Mouse (Mus musculus) adrenal gland, postnatal 10 days (tissue): ENCODE measurements around the gene LTO1. TPM values are rescaled to one million over a fixed set of nuclear protein-coding genes. Genes with fewer than 3 reads are reported as not detected.

ENCODE experiments used
- DNase-seq: peaks from one replicate; pipeline ENCODE4 v3.0.0; 2021; ENCODE audit warnings: mixed read lengths
- total RNA-seq, 2 experiments: library from RNA; stranded (reverse); gene quantifications; 2 replicates each; pipeline ENCODE4 v1.2.3; 2021

Gene LTO1
- total RNA-seq, 2 experiments from 2014 or later, result 25.6 to 26.2 TPM

DNA sequence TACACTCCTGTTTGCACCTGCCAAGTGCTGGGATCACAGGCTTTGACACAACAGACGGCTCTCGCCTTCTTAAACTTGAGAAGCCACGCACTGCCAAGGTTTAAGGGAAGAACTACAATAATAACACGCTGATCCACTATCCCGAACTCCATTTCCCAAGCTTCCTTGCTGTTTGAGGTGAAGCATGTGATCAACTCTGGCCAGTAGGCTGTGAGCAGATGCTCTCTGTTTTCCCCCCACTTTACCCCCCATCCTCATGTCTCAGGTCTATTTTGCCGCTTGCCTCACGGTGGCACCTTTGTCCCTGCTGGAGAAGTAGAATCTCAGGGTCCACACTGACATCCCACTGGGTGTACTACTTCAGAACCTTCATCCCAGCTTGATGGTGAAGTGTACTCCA lies 6.2 kb upstream of the LTO1 start:
- DNase-seq, result no peak

DNA sequence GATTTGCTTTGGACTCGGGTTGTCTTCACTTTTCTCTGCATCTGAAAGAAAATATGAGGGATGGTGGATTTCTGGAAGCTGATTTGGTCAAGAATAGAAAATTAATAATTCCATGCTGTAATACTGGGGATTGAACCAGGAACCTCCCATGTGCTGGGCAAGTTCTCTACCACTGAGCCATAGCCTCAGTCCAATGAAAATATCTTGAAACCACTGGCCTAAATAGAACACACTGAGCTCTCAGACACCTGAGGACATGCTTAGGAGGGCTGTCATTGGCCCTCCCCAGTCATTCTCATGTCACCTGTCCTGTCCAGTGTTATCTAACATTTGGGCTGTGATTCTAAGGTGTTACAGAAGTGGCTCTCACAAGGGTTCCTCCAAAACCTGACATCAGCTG lies 3.8 kb upstream of the LTO1 start:
- DNase-seq, result no peak

DNA sequence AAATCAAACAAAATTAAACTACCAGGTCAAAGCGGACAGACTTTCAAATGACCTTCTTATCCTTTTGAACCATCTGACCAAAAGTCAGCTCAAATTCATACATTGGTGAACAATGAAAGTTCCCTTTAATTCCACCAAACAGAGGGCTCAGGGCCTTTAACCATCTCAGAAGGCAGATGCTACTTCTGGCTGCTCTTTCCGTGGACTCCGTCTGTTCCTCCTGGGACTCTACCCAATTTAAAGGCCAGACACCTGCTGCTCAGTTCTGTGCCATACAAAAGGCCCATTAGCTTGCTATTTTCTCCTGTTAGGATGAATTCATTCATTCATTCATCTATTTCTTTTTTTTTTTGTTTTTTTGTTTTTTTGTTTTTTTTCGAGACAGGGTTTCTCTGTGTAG lies 2.0 kb upstream of the LTO1 start:
- no peak for DNase-seq

DNA sequence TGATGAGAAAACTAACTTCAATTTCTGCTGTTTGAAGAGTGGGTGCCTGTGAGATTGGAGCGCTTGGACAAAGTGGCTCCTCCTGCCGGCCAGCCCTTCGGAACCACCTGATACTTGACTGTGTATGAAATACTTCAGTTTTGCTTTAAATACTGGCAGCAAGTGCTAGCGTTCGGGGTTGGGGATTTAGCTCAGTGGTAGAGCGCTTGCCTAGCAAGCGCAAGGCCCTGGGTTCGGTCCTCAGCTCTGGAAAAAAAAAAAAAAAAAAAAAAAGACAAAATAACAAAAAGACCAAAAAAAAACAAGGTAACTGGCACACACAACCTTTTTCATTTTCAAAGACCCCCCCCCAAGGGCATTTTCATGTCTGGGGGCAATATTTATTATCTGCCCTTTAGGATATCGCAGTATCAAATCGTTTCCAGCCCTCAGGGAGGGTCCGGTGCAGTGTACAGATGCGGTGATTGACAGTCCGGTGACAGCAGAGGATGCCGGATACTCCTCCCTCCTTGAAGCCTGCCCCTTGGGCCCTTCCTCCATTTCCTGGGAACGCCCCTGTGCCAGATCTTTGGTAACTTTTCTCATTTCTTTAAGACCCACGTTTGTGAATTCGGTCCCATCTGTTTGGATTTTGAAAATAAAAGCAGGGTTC lies 478 bp upstream of the LTO1 start:
- no peak for DNase-seq

DNA sequence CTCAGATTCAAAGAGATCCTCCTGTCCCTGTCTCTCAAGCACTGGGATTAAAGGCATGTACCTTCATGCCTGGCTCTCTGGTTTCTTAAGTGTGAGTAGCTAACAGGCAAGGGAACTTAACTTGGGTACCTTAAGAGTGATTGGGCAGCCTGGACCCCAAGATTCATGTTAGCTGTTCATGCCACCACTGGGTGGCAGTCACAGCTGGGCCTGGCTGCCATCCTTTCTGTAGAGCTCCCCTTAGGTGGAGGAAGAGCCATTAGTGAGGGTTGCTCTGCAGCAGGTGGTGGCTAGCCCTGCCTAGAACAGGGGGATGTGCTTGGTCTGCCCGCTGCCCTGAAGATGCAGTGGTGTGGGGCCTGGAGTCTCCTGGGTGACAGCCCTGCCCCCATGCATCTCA lies 3.9 kb downstream of the LTO1 start:
- no peak for DNase-seq

DNA sequence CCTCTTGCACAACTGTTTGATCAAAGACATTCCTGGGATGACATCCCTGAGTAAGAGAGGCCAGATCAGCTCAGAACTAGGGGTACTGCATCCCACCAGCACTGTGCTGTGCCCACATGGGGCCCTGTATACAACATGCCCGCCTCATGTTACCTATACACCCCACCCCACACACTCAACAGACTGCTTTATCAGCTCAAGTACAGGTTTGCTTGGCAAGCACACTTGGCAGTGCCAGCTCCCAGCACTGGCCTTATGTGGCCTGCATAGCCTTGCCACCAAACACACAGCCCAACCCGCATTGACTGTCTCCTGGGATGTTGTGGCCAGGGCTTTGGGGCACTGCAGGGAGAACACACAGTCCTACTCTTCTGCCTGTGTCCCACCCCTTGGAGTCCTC lies 12.7 kb downstream of the LTO1 start:
- DNase-seq, result peak; percentile 63

DNA sequence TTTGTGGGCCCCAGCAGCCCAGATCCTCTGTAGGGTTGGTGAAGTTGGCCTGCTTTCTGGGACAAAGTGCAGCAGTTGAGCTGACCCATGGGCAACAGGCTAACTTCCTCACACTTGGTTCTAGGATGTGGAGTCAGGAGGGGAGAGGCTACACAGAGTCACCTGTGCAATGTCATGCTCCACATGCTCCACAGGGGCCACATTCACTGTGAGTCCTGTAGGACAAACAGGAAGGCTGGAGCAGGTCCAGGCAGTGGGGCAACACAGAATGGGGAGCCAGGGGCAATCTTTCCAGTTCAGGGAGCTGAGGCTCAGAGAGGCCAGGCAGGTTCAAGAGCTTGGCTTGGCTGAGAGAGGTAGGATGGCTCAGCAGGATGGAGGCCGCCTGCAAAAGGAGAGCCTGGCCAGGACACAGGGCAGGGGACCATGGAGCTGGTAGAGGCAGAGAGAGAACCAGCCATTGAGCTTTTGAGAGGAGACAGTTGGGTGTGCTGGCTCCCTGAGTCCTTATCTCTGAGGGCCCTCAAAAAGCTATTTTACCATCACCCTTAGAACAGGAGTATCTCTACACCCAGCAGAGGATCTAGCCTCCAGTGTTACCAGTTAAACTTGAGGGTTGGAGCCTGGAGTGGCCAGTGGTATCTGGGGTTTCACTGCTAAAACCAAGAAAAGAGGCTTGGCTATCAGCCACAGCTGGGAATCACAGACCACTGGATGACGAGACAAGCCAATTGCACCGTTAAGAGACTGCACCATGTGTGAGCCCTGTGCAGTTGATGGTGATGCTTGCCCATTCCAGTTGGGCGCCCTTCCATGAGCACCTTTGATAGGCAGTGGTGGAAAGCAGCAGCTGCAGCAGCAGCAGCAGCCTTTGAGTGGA lies 13.3 kb downstream of the LTO1 start:
- DNase-seq, result peak; percentile 63

DNA sequence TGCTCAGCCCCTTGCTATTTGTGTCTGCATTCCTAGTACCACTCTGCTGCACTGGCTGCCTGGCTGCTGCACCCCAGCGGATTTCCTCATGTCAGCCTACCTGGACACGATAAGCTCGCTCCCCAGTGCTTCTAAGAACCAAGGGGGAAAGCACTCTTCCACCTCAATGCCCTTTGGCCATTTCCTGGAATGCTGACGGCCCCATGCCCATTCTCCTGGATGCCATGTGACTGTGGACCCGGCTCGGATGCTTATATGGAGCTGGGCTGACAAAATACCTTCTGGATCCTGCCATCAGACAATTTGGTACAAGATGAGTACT lies 13.9 kb downstream of the LTO1 start:
- no peak for DNase-seq

DNA sequence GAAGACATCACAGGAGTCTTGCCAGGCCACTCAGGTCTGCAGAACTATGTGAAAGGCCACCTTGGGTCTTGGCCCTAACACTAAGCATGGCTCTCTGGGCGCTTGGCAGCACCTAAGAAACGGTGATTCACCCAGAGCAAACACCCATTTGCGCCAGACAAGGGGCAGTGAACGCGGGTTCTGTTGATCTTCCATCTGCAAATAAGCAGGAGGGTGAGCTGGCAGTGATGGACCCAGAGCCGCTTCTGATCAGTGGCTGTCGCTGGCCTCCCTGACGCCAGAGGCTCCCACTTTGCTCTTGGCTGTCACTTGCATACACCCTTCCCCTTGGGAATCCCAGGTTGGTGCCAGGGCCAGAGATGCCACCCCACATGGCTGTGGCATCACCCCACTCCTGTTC lies 14.6 kb downstream of the LTO1 start:
- DNase-seq, result peak; percentile 38

DNA sequence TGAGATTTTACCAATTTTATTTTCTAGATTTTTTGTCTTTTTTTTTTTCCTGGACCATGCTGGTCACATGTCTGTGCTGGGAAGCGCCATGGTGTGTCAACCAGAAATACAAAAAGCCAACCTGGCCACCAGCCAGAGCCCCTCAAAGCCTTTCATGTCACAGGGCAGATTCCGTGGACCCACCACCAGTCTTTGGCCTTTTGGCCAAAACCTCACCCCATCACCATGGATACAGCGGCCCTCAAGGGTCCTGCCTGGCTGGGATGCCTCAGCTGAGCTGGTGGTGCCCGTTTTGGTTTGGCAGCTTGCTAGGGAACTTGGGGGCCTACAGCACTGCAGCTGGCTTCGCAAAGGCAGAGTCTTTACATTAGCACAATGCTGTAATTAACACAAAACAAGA lies 15.0 kb downstream of the LTO1 start:
- DNase-seq, result no peak

DNA sequence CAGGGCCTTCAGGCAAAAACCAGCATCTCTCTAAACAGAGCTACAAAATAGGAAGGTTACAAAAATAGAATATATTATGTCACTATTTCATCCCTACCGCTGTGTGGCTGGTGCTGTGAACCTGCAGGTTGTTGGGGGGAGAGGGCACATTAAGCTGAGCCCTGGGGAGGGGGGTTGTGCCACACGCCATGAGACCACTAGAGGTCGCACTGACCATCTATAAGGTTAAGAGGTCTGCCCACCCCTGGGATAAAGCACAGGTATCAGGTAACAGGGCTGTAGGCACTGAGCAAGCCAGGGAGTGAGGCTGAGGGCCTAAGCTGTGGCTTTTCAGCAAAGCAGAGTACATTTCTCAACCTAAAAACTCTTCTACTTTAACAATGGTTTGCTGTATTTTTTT lies 16.9 kb downstream of the LTO1 start:
- DNase-seq, result no peak

DNA sequence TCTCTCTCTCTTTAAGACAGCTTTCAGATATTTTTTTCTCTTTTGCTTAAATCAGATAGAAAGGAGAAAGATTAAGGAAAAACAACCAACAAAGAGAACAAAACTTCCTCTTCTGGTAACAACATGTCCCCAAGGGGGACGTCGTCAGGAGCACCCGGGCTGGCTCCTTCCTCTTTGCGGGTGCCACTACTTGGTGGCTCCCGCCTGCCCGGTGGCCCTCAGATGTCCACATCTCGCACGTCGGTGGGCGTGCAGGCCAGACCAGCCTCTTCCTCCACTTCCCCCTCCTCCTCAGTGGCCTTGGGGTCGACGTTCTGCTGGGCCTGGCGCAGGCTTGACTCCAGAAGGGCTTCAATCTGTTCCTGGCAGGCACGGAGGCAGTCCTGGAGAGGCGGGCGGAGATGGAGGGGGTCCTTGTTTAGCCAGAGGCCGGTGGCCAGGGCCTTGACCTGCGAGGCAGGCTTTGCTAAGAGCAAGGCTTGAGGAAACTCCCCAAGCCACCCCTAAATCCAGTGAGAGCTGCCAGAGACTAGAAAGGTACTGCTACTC lies 17.6 kb downstream of the LTO1 start:
- DNase-seq, result no peak

DNA sequence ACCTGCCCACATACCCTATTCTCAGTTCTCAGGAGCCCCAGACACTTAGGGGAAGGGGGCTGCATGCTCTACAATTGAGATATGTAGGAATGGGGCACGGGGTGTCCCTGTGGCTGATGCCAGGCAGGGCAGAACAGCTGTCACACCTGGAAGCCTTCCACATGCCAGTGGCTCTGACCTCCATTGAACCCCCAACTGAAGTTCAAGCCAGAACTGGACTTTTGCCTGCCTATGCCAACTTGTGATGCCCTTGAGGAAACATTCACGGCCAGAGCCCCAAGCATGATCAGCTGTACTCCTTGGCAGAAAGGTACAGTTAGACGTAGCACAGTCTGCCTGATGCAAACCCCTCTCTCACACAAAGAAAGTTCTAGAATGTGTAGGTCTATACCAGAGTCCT lies 18.4 kb downstream of the LTO1 start:
- peak; percentile 72 for DNase-seq

DNA sequence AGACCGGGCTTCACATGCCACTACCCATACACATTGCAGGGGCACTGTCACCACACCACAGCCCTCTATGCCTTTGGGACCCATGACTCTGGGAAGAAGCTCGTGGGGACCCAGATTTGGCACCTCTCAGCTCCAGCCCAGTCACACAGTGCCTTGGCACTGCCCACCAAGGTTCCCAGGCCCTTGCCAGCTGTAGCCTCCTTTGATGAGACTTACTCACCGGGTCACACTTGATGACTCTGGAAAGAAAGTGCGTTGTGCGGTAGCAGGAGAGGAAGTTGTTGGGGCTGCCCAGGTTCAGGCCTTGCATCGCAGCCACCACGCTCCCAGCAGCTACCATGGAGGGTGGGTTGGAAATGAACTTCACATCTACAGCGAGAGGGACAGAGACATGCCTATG lies 18.9 kb downstream of the LTO1 start:
- DNase-seq, result peak; percentile 74

DNA sequence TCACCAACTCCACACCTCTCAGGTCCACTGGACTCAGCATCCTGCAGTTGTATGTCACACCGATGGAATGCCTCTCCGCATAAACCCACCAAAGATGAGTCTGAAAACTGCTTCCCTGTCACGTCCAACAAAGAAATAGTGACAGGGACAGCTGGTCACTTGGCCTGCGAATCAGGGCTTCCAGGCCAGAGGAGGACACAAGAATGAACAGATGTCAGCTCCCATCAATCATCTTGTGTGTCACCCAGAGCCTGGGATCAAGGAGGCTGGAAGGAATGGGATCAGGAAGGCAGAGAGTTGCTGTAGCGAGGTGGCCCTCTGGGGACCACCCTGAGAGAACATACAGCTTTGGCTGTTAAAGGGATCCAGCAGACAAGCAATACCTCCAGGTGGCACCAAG lies 20.0 kb downstream of the LTO1 start:
- DNase-seq, result no peak

DNA sequence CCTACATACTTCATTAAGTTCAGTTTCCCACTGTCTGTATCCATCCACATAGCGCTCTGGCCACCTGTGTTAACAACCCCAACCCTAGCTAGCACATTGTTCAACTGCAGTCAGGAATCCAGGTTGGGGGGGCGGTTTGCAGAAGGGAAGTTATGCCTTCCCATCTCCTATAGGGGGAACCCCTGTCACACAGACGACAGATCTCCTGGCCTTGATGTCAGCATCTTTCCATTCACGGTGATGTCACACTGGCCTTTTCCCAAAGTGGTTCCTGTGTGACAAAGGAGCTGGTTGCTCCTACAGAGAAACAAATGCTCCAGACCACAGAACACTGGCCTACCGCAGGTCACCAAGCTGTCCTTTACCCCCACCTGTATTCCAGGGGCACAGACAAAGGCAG lies 20.7 kb downstream of the LTO1 start:
- peak; percentile 48 for DNase-seq

DNA sequence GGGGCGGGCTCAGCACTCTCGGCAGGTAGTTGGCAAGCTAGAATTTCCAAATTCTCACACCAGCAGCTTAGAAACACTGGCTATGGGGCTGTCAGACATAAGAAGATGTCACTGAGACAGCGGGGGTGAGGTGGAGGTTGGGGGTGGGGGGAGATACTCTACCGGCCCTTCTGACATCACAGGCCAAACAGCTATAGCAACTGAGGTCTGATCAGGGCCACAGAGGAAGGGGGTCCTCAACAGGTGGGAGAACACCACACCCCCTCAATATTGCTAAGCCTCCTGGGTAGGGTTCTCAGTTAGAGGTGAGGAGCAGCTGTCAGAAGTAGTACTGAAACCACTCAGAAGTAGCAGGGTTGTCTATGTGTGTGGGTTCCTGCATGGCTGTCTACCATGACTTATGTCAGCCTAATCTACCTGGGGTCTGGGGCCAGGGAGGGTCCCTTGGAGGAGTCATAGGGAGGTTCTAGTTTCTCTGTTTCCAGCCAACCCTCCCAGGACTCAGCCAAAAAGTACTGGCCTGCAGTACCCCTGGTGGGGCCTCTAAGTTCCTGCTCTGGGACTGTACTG lies 21.5 kb downstream of the LTO1 start:
- no peak for DNase-seq

DNA sequence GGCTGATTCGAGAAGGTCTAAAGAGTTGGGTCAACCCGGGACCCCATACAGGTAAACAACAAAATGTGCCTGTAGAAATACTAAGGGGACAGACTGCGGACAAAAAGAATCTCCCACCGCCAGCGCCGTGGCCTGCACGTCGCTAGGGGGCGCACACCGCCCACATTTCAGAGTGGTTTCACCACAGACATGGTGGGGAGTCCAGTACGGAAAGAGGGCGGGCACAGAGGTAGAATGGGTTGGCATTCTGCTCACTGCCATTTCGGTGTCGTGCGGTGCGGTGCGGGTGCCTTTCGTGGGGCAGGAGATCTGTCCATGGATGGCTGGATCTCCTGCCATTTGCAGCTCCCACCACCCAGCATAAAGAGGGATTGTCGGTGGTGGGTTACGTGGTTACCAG lies 22.6 kb downstream of the LTO1 start:
- DNase-seq, result peak; percentile 94

DNA sequence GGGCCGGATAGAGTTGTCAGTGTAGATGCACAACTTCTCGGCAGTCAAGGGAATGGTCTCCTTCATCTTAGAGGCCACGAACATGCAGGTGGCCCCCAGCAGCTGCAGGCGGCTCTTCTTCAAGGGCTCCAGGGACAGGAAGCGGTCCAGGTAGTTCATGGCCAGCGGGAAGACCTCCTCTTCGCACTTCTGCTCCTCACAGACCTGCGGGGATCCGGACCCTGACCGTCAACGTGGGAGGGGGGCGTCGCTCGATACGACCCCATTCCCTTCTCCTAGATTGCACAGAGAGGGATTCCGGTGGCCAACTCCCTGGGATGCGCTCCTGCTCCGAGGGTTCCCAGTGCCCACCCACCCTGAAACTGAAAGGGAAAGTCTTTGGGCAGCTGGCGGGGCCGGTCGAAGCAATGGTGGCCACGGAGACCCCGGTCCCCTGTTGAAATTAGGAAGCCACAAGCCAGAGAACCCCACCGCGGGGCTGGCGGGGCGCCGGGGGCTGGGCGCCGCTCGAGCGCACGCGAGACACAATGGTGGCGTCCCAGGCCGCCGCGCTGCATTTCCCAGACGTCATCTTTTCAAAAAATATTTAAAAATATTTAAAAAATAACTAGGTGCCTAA lies 23.1 kb downstream of the LTO1 start:
- peak; percentile 54 for DNase-seq

DNA sequence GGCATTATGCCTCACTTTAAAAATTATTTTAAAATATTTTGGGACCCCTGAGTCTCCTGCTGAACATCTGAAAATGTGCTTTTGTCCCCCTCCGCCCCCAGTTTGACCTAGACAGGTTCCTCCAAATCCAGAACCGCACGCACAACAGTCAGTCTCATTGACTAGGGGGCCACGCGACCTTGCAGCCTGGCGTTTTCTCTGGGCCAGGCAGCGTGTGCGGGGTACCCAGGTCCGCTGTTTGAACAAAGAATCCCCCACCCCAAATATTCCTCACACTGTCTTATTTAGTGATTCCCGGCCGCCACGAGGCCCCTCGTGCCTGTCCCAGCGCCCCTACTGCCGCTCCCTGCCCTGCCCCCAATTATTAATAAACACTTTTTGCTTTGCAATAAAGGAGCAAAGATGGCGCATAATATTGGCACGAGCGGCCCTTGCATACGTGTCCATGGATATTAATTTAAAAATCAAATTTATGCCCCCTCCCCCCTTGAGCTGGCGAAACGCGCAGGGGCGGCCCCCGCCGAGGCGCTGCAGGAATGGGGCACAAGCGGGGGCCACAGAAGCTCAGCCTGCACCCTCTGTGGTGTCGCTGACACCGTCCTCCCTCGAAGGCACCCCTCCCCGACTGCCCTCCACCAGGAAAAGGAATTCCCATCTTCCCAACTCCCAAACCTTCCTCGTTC lies 23.9 kb downstream of the LTO1 start:
- DNase-seq, result peak; percentile 42

DNA sequence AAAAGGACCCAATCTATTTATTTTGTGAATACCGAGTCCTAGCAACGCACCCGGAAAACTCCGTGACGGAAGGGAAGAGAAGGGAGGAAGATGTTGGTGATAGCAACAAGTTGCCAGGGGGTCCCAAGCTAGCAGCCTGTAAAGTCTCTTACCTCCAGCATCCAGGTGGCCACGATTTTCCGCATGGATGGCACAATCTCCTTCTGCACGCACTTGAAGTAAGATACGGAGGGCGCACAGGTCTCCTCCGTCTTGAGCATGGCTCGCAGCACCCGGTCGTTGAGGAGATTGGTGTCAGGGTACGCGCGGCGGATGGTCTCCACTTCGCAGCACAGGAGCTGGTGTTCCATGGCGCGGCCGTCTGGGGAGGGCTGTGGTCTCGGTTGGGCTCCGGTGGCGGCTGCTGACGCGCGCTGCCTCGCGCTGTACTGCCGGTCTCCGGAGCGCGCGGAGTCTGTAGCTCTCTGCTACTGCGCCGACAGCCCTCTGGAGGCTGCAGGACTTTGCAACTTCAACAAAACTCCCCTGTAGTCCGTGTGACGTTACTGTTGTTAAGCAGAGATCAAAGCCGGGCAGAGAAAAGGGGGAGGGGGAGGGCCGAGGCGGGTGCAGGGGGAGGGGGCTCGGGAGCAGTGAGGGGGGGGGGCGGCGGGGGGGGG lies 24.6 kb downstream of the LTO1 start, which contains the start of gene Ccnd1:
Ccnd1 (minus strand) TSS at position 582 of the 659 bp plus-strand sequence.
- DNase-seq, result peak; percentile 83
